Mouse (Mus musculus) intestine, postnatal 0 days (tissue): ENCODE results near the gene Snx27. TPM values are rescaled to one million over a fixed set of nuclear protein-coding genes. Genes with fewer than 3 reads are reported as not detected.

Experiments
- ATAC-seq: fragments of 200-750 bp; cut with Nextera tagmentation; 2 replicates; pipeline ENCODE4 v1.8.0; 2017; ENCODE audit warnings: mild to moderate bottlenecking, moderate TSS enrichment, moderate library complexity
- H3K27ac ChIP-seq: fragments of 300-500 bp; sonication (generic); 2 replicates; pipeline ENCODE4 v1.5.1; 2014; ENCODE audit warnings: mild to moderate bottlenecking, low read depth, low read length, moderate library complexity
- H3K27me3 ChIP-seq: fragments of 300-500 bp; sonication (generic); replicated peaks from 2 replicates; pipeline ENCODE4 v1.6.1; 2014; ENCODE audit warnings: low read length, mixed read lengths; ENCODE audit not compliant: control insufficient read depth, insufficient read depth
- H3K36me3 ChIP-seq: fragments of 300-500 bp; sonication (generic); 2 replicates; pipeline ENCODE4 v1.6.1; 2014; ENCODE audit warnings: mild to moderate bottlenecking, moderate library complexity; ENCODE audit not compliant: control insufficient read depth, insufficient read depth
- H3K4me1 ChIP-seq: fragments of 300-500 bp; sonication (generic); replicated peaks from 2 replicates; pipeline ENCODE4 v1.6.1; 2014; ENCODE audit warnings: antibody characterized with exemption, low read length, mixed read lengths; ENCODE audit not compliant: control insufficient read depth, insufficient read depth
- H3K4me2 ChIP-seq: fragments of 300-500 bp; sonication (generic); replicated peaks from 2 replicates; pipeline ENCODE4 v1.6.1; 2014; ENCODE audit warnings: low read depth, mild to moderate bottlenecking, moderate library complexity
- H3K4me3 ChIP-seq: fragments of 300-500 bp; sonication (generic); 2 replicates; pipeline ENCODE4 v1.5.1; 2014; ENCODE audit warnings: low read depth, low read length
- H3K9ac ChIP-seq: fragments of 300-500 bp; sonication (generic); 2 replicates; pipeline ENCODE4 v1.6.1; 2014; ENCODE audit warnings: mild to moderate bottlenecking, low read depth, low read length
- H3K9me3 ChIP-seq: fragments of 300-500 bp; sonication (generic); 2 replicates; pipeline ENCODE4 v1.6.1; 2016; ENCODE audit warnings: mixed run types; ENCODE audit not compliant: control insufficient read depth
- CTCF ChIP-seq: sonication (generic); IDR thresholded peaks from 2 replicates; pipeline ENCODE4 v1.5.1; 2016; ENCODE audit warnings: low read depth, mild to moderate bottlenecking, control low read depth, antibody characterized with exemption, moderate library complexity
- WGBS: fragments of 180-500 bp; shearing (Covaris S2); extraction: QIAGEN DNeasy Blood & Tissue Kit; methylation state at CpG from one replicate; pipeline ENCODE4 v1.1.7; 2014; 5-methylcytosine and 5-hydroxymethylcytosine counted together
- polyA plus RNA-seq: library from polyadenylated mRNA; unstranded; fragments of >200 nt; fragmentation: Nextera tagmentation; extraction: Ambion mirVana; gene quantifications from 2 replicates; pipeline ENCODE4 v1.2.1, GENCODE M21; 2015

Gene Snx27
- polyA plus RNA-seq, 1 experiment from 2014 or later = 20.9 TPM

DNA sequence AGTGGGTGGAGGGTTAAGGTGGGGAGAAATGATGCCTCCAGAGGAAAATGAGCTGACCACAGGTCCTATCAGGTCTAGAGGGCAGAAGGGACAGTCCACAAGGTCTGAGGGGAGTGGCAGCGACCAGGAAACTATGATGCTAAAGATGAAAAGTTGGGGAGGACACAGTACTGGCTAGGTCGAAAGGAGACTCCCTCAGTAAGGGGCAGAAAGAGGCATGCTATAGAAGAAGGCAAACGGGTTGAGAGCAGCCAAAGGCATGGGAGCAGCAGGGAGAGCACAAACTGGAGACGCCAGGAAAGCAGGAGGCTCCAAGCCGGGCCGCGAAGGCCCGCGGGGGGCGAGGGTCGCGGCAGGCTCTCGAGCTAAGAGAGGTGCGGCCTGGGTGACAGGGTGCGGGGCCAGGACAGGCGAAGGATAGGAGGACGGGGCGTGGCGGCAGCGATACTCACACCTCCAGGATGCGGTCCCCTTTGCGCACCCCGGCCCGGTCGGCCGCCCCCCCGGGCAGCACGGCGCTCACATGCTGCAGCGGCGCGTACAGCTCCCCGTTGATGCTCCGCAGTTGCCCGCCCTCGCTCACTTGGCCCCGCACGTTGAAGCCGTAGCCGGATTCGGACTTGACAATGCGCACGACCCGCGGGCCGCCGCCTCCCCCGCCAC is 592 bp downstream of the Snx27 start:
- Histone ChIP-seq H3K9me3 (no peaks in the 10 kb centered on the region), H3K4me2 (peak overlapping the region; percentile 90), H3K27ac (peak overlapping the region; percentile 86), H3K4me1 (peaks cover 4% of the 10 kb centered on the region; the same call in 1 of the 2 replicates), H3K4me3 (peak overlapping the region; percentile 97), H3K36me3 (no peaks in the 10 kb centered on the region), H3K9ac (peak overlapping the region; percentile 94), H3K27me3 (no peaks in the 10 kb centered on the region)
- under 1% methylated on average over 43 of the region's 48 CpGs for WGBS
- no peak for TF ChIP-seq CTCF
- ATAC-seq = peak; percentile 73

DNA sequence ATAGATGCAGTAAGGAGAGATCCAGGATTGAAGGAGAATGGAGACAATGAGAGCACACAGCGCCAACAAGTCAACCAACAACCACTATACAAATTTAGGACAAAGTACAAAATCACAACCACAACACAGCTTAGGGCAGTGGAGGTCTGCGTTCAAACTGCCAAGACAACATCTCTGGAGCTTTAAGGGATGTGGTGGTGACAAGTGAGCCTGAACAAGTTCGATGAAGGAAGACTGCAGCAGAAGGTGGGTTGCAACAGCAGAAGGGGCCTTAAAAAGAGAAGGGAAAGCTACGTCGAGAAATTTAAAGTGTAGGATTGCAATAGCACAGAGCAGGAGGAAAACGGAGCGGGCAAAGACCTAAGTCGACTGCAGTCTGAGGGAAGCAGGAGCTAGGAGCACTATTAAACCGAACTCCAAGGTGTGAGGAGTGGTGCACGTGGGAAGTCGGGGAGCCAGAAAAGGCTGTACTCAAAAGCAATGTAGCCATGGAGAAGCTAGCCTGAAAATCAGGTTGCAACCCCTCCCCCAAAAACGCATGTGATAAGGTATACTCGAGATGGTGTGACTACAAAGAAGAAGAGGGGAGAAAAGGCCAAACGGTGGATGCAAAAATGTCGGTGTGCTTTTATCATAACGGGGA is 1.3 kb downstream of the Snx27 start:
- TF ChIP-seq CTCF = no peak
- H3K36me3 ChIP-seq = no peaks in the 10 kb centered on the region
- peak overlapping the region; percentile 90 for H3K4me2 ChIP-seq
- peak overlapping the region; percentile 97 for H3K4me3 ChIP-seq
- 4% methylated on average over 16 of the region's 16 CpGs for WGBS
- H3K9me3 ChIP-seq = no peaks in the 10 kb centered on the region
- H3K9ac ChIP-seq = peak overlapping the region; percentile 94
- H3K27ac ChIP-seq = no peak overlapping the region
- ATAC-seq = no peak
- H3K4me1 ChIP-seq = peaks cover 4% of the 10 kb centered on the region; the same call in 1 of the 2 replicates
- no peaks in the 10 kb centered on the region for H3K27me3 ChIP-seq

DNA sequence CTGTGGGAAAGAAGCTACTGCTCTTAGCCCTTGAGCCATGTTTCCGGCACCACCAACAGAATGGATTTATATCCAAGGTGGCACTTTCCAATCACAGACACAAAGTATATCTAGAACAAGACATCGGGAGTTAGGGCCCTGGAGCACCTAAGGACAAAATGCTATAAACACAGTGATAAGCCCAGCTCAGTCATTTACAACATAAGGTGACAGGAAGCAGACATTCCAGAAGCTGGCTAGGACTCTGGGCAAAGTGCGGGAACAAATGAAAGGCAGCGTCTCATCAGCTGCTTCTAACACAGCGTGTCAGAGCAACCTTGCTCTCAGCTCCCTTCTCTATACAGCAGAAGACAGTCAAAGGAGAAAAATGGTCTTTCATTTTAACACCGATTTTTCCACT is 8.0 kb downstream of the Snx27 start:
- peak overlapping the region; percentile 17; the same call in 1 of the 2 replicates for H3K4me2 ChIP-seq
- H3K9ac ChIP-seq = no peak overlapping the region
- 30% methylated on average over 6 of the region's 6 CpGs for WGBS
- H3K36me3 ChIP-seq = 0 out of 2 replicates have a peak, but pooled peaks cover 4% of the 10 kb centered on the region
- no peak overlapping the region for H3K4me3 ChIP-seq
- H3K27me3 ChIP-seq = no peaks in the 10 kb centered on the region
- H3K4me1 ChIP-seq = no peaks in the 10 kb centered on the region
- peak overlapping the region; percentile 64; the same call in 1 of the 2 replicates for H3K27ac ChIP-seq
- no peaks in the 10 kb centered on the region for H3K9me3 ChIP-seq
- ATAC-seq = peak; percentile 90
- TF ChIP-seq CTCF = no peak

DNA sequence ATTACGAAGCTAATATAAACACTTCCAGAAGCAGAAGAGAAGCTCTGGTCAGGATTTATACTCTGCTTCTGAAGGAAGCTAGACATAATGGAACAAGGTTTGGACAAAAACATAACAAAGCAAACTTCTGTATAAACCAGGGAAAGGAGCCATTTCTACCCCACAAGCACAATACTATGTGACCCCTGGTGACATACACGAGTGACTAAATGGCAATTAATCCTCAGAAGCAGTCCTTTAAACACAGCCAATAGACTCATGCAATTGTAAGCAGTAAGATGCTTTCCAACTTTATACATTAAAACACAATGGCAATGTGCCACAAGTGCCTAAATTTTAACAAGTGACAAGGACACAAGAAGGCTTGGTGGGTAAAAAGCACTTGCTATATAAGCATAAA is 15.3 kb downstream of the Snx27 start:
- 46% methylated on average over 2 of the region's 2 CpGs for WGBS
- TF ChIP-seq CTCF = no peak
- ATAC-seq = no peak
- Histone ChIP-seq H3K4me1 (no peaks in the 10 kb centered on the region), H3K4me3 (no peak overlapping the region), H3K36me3 (no peaks in the 10 kb centered on the region), H3K27me3 (no peaks in the 10 kb centered on the region), H3K4me2 (no peak overlapping the region), H3K9ac (no peak overlapping the region), H3K27ac (no peak overlapping the region), H3K9me3 (no peaks in the 10 kb centered on the region)

DNA sequence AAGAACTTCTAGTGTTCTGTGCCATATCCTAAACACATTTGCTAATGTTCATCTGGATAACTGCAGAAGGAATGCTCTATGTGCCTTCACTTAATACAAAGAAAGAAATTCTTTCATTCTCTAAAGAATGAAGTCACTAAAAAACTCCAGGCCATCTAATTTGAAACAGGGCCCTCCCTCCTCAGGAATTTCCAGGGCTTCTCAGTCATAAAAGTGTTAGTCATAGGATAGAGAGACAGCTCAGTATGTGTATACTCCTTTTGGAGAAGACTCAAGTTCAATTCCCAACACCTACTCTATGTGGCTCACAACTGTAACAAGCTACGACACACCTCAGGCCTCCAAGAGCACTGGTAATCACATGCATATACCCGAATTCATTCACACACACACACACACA is 17.0 kb downstream of the Snx27 start:
- no peak overlapping the region for H3K27ac ChIP-seq
- H3K4me1 ChIP-seq = no peaks in the 10 kb centered on the region
- no peak overlapping the region for H3K4me3 ChIP-seq
- H3K27me3 ChIP-seq = no peaks in the 10 kb centered on the region
- WGBS = 67% methylated on average over 2 of the region's 2 CpGs
- H3K9me3 ChIP-seq = no peaks in the 10 kb centered on the region
- TF ChIP-seq CTCF = no peak
- H3K9ac ChIP-seq = no peak overlapping the region
- no peak overlapping the region for H3K4me2 ChIP-seq
- H3K36me3 ChIP-seq = 0 out of 2 replicates have a peak, but pooled peaks cover 5% of the 10 kb centered on the region
- ATAC-seq = no peak

DNA sequence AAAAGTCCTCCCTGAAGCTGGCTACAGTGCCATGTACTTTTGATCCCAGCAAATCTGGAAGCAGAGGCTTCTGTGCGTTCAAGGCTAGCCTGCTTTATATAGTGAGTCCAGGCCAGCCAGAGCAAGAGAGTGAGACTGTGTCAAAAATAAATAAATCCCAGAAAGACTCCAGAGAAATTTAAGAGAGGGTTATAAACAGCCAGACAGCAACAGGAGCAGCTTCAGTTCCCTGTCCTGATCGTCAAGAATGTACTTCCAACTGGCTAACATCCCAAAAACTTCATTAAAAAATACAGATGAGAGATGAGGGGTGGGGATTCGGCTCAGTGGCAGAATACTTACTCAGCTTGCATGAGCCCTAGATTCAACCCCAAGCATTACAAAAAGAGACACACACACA is 17.4 kb downstream of the Snx27 start:
- no peak for TF ChIP-seq CTCF
- H3K27me3 ChIP-seq = no peaks in the 10 kb centered on the region
- H3K27ac ChIP-seq = peak overlapping the region; percentile 35; the same call in 1 of the 2 replicates
- ATAC-seq = no peak
- H3K4me1 ChIP-seq = no peaks in the 10 kb centered on the region
- no peaks in the 10 kb centered on the region for H3K9me3 ChIP-seq
- H3K4me2 ChIP-seq = no peak overlapping the region
- H3K36me3 ChIP-seq = 0 out of 2 replicates have a peak, but pooled peaks cover 5% of the 10 kb centered on the region
- WGBS = 49% methylated on average over 3 of the region's 3 CpGs
- H3K9ac ChIP-seq = no peak overlapping the region
- no peak overlapping the region for H3K4me3 ChIP-seq
